Mouse (Mus musculus) embryonic facial prominence, embryonic 11.5 days (tissue): ENCODE measurements around the gene Ddit4. TPM values are rescaled to one million over a fixed set of nuclear protein-coding genes. Genes with fewer than 3 reads are reported as not detected.

Experiments
- ATAC-seq: fragments of 200-750 bp; cut with Nextera tagmentation; replicated peaks from 2 replicates; pipeline ENCODE4 v1.8.0; 2017; ENCODE audit warnings: low read depth; ENCODE audit not compliant: insufficient number of reproducible peaks, low FRiP score, low TSS enrichment
- DNase-seq: peaks from one replicate; pipeline ENCODE4 v3.0.0-alpha.2; 2015; ENCODE audit warnings: low spot score
- H3K27ac ChIP-seq: fragments of 300-500 bp; sonication (generic); replicated peaks from 2 replicates; pipeline ENCODE4 v1.5.1; 2014; ENCODE audit warnings: mild to moderate bottlenecking, low read depth, low read length, control low read depth
- H3K27me3 ChIP-seq: fragments of 300-500 bp; sonication (generic); 2 replicates; pipeline ENCODE4 v1.6.1; 2014; ENCODE audit warnings: mild to moderate bottlenecking, low read length, moderate library complexity, mixed read lengths; ENCODE audit not compliant: control insufficient read depth, insufficient read depth
- H3K36me3 ChIP-seq: fragments of 300-500 bp; sonication (generic); replicated peaks from 2 replicates; pipeline ENCODE4 v1.6.1; 2014; ENCODE audit warnings: low read depth, mild to moderate bottlenecking, low read length, moderate library complexity, mixed read lengths; ENCODE audit not compliant: control insufficient read depth, insufficient read depth
- H3K4me1 ChIP-seq: fragments of 300-500 bp; sonication (generic); 2 replicates; pipeline ENCODE4 v1.6.1; 2014; ENCODE audit warnings: low read length, mixed read lengths; ENCODE audit not compliant: control insufficient read depth, insufficient read depth
- H3K4me2 ChIP-seq: fragments of 300-500 bp; sonication (generic); 2 replicates; pipeline ENCODE4 v1.6.1; 2014; ENCODE audit warnings: low read depth, mild to moderate bottlenecking, control low read depth, low read length, moderate library complexity
- H3K4me3 ChIP-seq: fragments of 300-500 bp; sonication (generic); 2 replicates; pipeline ENCODE4 v1.5.1; 2014; ENCODE audit warnings: low read depth, low read length, control low read depth
- H3K9ac ChIP-seq: fragments of 300-500 bp; sonication (generic); replicated peaks from 2 replicates; pipeline ENCODE4 v1.6.1; 2014; ENCODE audit warnings: mild to moderate bottlenecking, control low read depth, low read length
- H3K9me3 ChIP-seq: fragments of 300-500 bp; sonication (generic); replicated peaks from 2 replicates; pipeline ENCODE4 v1.6.1; 2016; ENCODE audit warnings: mild to moderate bottlenecking, low read length, inconsistent platforms, mixed read lengths; ENCODE audit not compliant: control insufficient read depth
- WGBS: fragments of 180-500 bp; shearing (Covaris S2); extraction: QIAGEN DNeasy Blood & Tissue Kit; methylation state at CpG from one replicate; pipeline ENCODE4 v1.1.7; 2014; 5-methylcytosine and 5-hydroxymethylcytosine counted together
- polyA plus RNA-seq: library from polyadenylated mRNA; unstranded; fragments of >200 nt; fragmentation: Nextera tagmentation; extraction: Ambion mirVana; gene quantifications from 2 replicates; pipeline ENCODE4 v1.2.1, GENCODE M21; 2014

The Ddit4 gene
- polyA plus RNA-seq, 1 experiment from 2014 or later: 6.3 TPM

DNA sequence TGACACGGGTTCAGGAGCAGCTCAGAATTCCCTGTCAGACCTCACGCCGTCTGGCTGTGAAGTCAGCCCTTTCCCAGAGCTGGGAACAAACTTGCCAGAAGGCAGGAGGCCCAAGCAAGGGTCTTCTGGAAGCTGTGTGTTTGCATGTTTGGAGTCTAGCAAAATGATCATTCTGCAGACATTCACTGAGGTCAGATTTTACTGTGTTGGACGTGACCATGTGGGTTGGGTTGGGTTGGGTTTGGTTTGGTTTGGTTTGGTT lies 51.5 kb downstream of the Ddit4 start:
- no peak for ATAC-seq
- Histone ChIP-seq H3K4me3 (no peak overlapping the region), H3K9ac (peak overlapping the region; percentile 39; the same call in 1 of the 2 replicates), H3K4me1 (peaks cover 14% of the 10 kb centered on the region), H3K9me3 (no peaks in the 10 kb centered on the region), H3K27ac (peak overlapping the region; percentile 84), H3K4me2 (no peak overlapping the region), H3K36me3 (peaks cover 4% of the 10 kb centered on the region; the same call in 1 of the 2 replicates), H3K27me3 (no peaks in the 10 kb centered on the region)
- no peak for DNase-seq
- 43% methylated on average over 4 of the region's 4 CpGs for WGBS

Other genes with a start within 250 kb of the Ddit4 start
- gene Micu1, start 249.4 kb downstream of the Ddit4 start, polyA plus RNA-seq: 52.6 and 53.8 TPM in 2 replicates
- 19.4 and 21.6 TPM in 2 replicates for gene Dnajb12, start 72.3 kb downstream of the Ddit4 start, polyA plus RNA-seq
- gene Ascc1, start 51.0 kb upstream of the Ddit4 start, polyA plus RNA-seq: 43.9 and 48.7 TPM in 2 replicates
- gene Anapc16, start 51.3 kb upstream of the Ddit4 start, polyA plus RNA-seq: 88.7 and 93.8 TPM in 2 replicates
- 4.8 and 7.4 TPM in 2 replicates for gene Spock2, start 154.4 kb upstream of the Ddit4 start, polyA plus RNA-seq